23 mouse cellular contexts compared by ENCODE assay signal in genomic region chr17:47424186-47424585, GRCm38 (mm10). TPM values are rescaled to one million over a fixed set of nuclear protein-coding genes. Genes with fewer than 3 reads are reported as not detected.
DNase-seq lines count a peak whose midpoint lies in the region; ATAC-seq and TF ChIP-seq lines count a peak whose summit lies in the region.
"Had no signal": no experiment of that assay in that cellular context is flagged by ENCODE, and none has a peak within 500 bp of the region (broad histone marks: within the 10 kb centered on the region; RNA-seq: fewer than 3 reads in every experiment).

No protein-coding gene starts in this region.

- H3K9ac ChIP-seq in kidney, embryonic 16.5 days (replicated peaks; ENCODE audit: low read length), result no peak overlapping the region
- H3K9ac ChIP-seq in lung, embryonic 15.5 days, result no peak overlapping the region
- H3K9ac ChIP-seq in lung, postnatal 0 days (replicated peaks; ENCODE audit: low read depth), result no peak overlapping the region
- H3K9ac ChIP-seq in stomach, embryonic 15.5 days, result no peak overlapping the region
- no peak overlapping the region for H3K9ac ChIP-seq in hindbrain, embryonic 16.5 days (ENCODE audit: low read depth, low read length)
- H3K9ac ChIP-seq: embryonic facial prominence, embryonic 15.5 days; heart, embryonic 13.5 days; hindbrain, embryonic 14.5 days had no signal

- WGBS in kidney, adult 2 months, result 52% methylated on average over 6 of the region's 6 CpGs
- WGBS in kidney, embryonic 16.5 days, result 62% methylated on average over 6 of the region's 6 CpGs
- 56% methylated on average over 6 of the region's 6 CpGs for WGBS in lung, embryonic 15.5 days
- WGBS in lung, postnatal 0 days, result 49% methylated on average over 6 of the region's 6 CpGs
- WGBS in stomach, embryonic 15.5 days, result 56% methylated on average over 6 of the region's 6 CpGs
- WGBS in hindbrain, embryonic 16.5 days, result 75% methylated on average over 6 of the region's 6 CpGs

- TF ChIP-seq EP300 in lung, postnatal 0 days (IDR thresholded peaks at IDR 0.05), result no peak

- no peak overlapping the region for H3K4me3 ChIP-seq in kidney, adult 2 months (ENCODE audit: insufficient read depth, low read depth, low read length)
- H3K4me3 ChIP-seq in kidney, embryonic 16.5 days (ENCODE audit: low read length), result no peak overlapping the region
- no peak overlapping the region for H3K4me3 ChIP-seq in lung, embryonic 15.5 days
- H3K4me3 ChIP-seq in lung, postnatal 0 days (ENCODE audit: low read depth, low read length), result no peak overlapping the region
- H3K4me3 ChIP-seq in stomach, embryonic 15.5 days (replicated peaks), result no peak overlapping the region
- no peak overlapping the region for H3K4me3 ChIP-seq in hindbrain, embryonic 16.5 days (ENCODE audit: low read length)
- H3K4me3 ChIP-seq: embryonic facial prominence, embryonic 15.5 days; erythroblast, embryonic 14.5 days; forebrain, embryonic 10.5 days; gastrocnemius, adult 2 months; heart, embryonic 13.5 days had no signal

- H3K4me1 ChIP-seq in kidney, adult 2 months (ENCODE audit: control insufficient read depth, insufficient read depth, low read length), result no peaks in the 10 kb centered on the region
- peaks cover 9% of the 10 kb centered on the region for H3K4me1 ChIP-seq in kidney, embryonic 16.5 days (ENCODE audit: insufficient read depth, low read length)
- peaks cover 16% of the 10 kb centered on the region for H3K4me1 ChIP-seq in lung, embryonic 15.5 days
- H3K4me1 ChIP-seq in lung, postnatal 0 days (ENCODE audit: insufficient read depth, low read depth, low read length), result no peaks in the 10 kb centered on the region
- peaks cover 7% of the 10 kb centered on the region; the same call in 1 of the 2 replicates for H3K4me1 ChIP-seq in stomach, embryonic 15.5 days
- peaks cover 4% of the 10 kb centered on the region; the same call in 1 of the 2 replicates for H3K4me1 ChIP-seq in hindbrain, embryonic 16.5 days (ENCODE audit: control insufficient read depth, insufficient read depth, low read depth, low read length)

- H3K9me3 ChIP-seq in kidney, embryonic 16.5 days (ENCODE audit: low read length), result no peaks in the 10 kb centered on the region
- no peaks in the 10 kb centered on the region for H3K9me3 ChIP-seq in lung, embryonic 15.5 days
- H3K9me3 ChIP-seq in lung, postnatal 0 days (ENCODE audit: low read length), result no peaks in the 10 kb centered on the region
- H3K9me3 ChIP-seq in stomach, embryonic 15.5 days, result no peaks in the 10 kb centered on the region
- no peaks in the 10 kb centered on the region for H3K9me3 ChIP-seq in hindbrain, embryonic 16.5 days (ENCODE audit: control insufficient read depth, low read length)
- H3K9me3 ChIP-seq: embryonic facial prominence, embryonic 15.5 days; forebrain, embryonic 10.5 days; heart, embryonic 13.5 days had no signal

- H3K27ac ChIP-seq in kidney, adult 2 months (ENCODE audit: insufficient read depth, low read depth, low read length), result no peak overlapping the region
- H3K27ac ChIP-seq in kidney, embryonic 16.5 days (ENCODE audit: low read length), result no peak overlapping the region
- 0 out of 2 replicates have a peak overlapping the region, but pooled peaks have one; percentile 24 for H3K27ac ChIP-seq in lung, embryonic 15.5 days
- no peak overlapping the region for H3K27ac ChIP-seq in lung, postnatal 0 days (ENCODE audit: low read length)
- H3K27ac ChIP-seq in stomach, embryonic 15.5 days, result no peak overlapping the region
- H3K27ac ChIP-seq in hindbrain, embryonic 16.5 days (ENCODE audit: low read depth, low read length), result no peak overlapping the region
- H3K27ac ChIP-seq: embryonic facial prominence, embryonic 15.5 days; forebrain, embryonic 10.5 days; gastrocnemius, adult 2 months; heart, embryonic 13.5 days; hindbrain, embryonic 14.5 days had no signal

- TF ChIP-seq POLR2A in kidney, adult 2 months (IDR thresholded peaks at IDR 0.05; ENCODE audit: low read depth, low read length), result no peak

- DNase-seq in kidney, adult 2 months, result peak; percentile 51
- DNase-seq in lung, postnatal 0 days (ENCODE audit: low spot score), result no peak
- DNase-seq in yolk sac, embryonic 10.5 days (ENCODE audit: low spot score), result no peak
- DNase-seq: adrenal gland, postnatal 14 days; cerebellum, adult 11-12 months; cerebellum, adult 9-10 months; cerebellum, postnatal 25 days; gastrocnemius, adult 2 months; gastrocnemius, postnatal 36 days; heart, adult 11 months; heart, postnatal 10 days had no signal

- no peaks in the 10 kb centered on the region for H3K36me3 ChIP-seq in kidney, adult 2 months (ENCODE audit: control insufficient read depth, insufficient read depth, low read length)
- H3K36me3 ChIP-seq in kidney, embryonic 16.5 days (ENCODE audit: insufficient read depth, low read length), result no peaks in the 10 kb centered on the region
- no peaks in the 10 kb centered on the region for H3K36me3 ChIP-seq in lung, embryonic 15.5 days
- H3K36me3 ChIP-seq in lung, postnatal 0 days (ENCODE audit: insufficient read depth, low read length), result no peaks in the 10 kb centered on the region
- no peaks in the 10 kb centered on the region for H3K36me3 ChIP-seq in stomach, embryonic 15.5 days
- H3K36me3 ChIP-seq in hindbrain, embryonic 16.5 days (ENCODE audit: control insufficient read depth, insufficient read depth, low read length), result no peaks in the 10 kb centered on the region
- H3K36me3 ChIP-seq: embryonic facial prominence, embryonic 15.5 days; forebrain, embryonic 10.5 days; heart, embryonic 13.5 days had no signal

- H3K27me3 ChIP-seq in kidney, adult 2 months (replicated peaks; ENCODE audit: control insufficient read depth, insufficient read depth, low read length), result no peaks in the 10 kb centered on the region
- H3K27me3 ChIP-seq in kidney, embryonic 16.5 days (ENCODE audit: insufficient read depth, low read length), result no peaks in the 10 kb centered on the region
- H3K27me3 ChIP-seq in lung, embryonic 15.5 days, result no peaks in the 10 kb centered on the region
- H3K27me3 ChIP-seq in lung, postnatal 0 days (replicated peaks; ENCODE audit: insufficient read depth, low read length), result no peaks in the 10 kb centered on the region; the same call in 1 of the 2 replicates
- H3K27me3 ChIP-seq in stomach, embryonic 15.5 days (replicated peaks), result no peaks in the 10 kb centered on the region
- no peaks in the 10 kb centered on the region for H3K27me3 ChIP-seq in hindbrain, embryonic 16.5 days (replicated peaks; ENCODE audit: control insufficient read depth, insufficient read depth, low read length)
- H3K27me3 ChIP-seq: embryonic facial prominence, embryonic 15.5 days; heart, embryonic 13.5 days; Patski had no signal

- no peak for ATAC-seq in kidney, embryonic 16.5 days (ENCODE audit: low FRiP score, low TSS enrichment)
- no peak for ATAC-seq in lung, embryonic 15.5 days (ENCODE audit: borderline replicate concordance, extremely low read depth, low FRiP score, low TSS enrichment)
- ATAC-seq in lung, postnatal 0 days, result no peak
- peak; percentile 41; the same call in 1 of the 2 replicates for ATAC-seq in stomach, embryonic 15.5 days (ENCODE audit: insufficient read depth, low FRiP score, low read depth)
- ATAC-seq in hindbrain, embryonic 16.5 days, result no peak
- ATAC-seq: activated CD4-positive, CD25-positive, alpha-beta regulatory T cell, adult 4 months; forebrain, embryonic 14.5 days; Patski had no signal

- no peak overlapping the region for H3K4me2 ChIP-seq in kidney, embryonic 16.5 days (replicated peaks; ENCODE audit: low read depth, low read length)
- H3K4me2 ChIP-seq in lung, embryonic 15.5 days, result no peak overlapping the region
- H3K4me2 ChIP-seq in lung, postnatal 0 days (replicated peaks; ENCODE audit: low read depth, low read length), result no peak overlapping the region
- no peak overlapping the region for H3K4me2 ChIP-seq in stomach, embryonic 15.5 days
- no peak overlapping the region for H3K4me2 ChIP-seq in hindbrain, embryonic 16.5 days (ENCODE audit: low read length)
- H3K4me2 ChIP-seq: embryonic facial prominence, embryonic 15.5 days; heart, embryonic 13.5 days; hindbrain, embryonic 14.5 days had no signal

- no peak for TF ChIP-seq CTCF in kidney, adult 2 months (conservative IDR thresholded peaks at IDR 0.05; ENCODE audit: insufficient read depth, insufficient read length, low read depth, low read length)
- TF ChIP-seq CTCF in lung, postnatal 0 days (IDR thresholded peaks at IDR 0.05), result no peak

RNA-seq across cellular contexts. Expression of gene AI661453, which starts 12.2 kb away (rescaled TPM):
- polyA plus RNA-seq in kidney, adult 2 months (2012; rRNA removed), result 7.9 and 9.7 TPM in 2 replicates
- polyA plus RNA-seq in kidney, embryonic 16.5 days (2015; fragmentation: Nextera tagmentation; extraction: Ambion mirVana), result 1.5 and 2.5 TPM in 2 replicates
- polyA plus RNA-seq in lung, embryonic 15.5 days (2015; fragmentation: Nextera tagmentation; extraction: Ambion mirVana), result 2.0 and 2.4 TPM in 2 replicates
- polyA plus RNA-seq in lung, postnatal 0 days (2015; fragmentation: Nextera tagmentation; extraction: Ambion mirVana), result 2.8 and 3.3 TPM in 2 replicates
- 3.5 and 4.0 TPM in 2 replicates for polyA plus RNA-seq in stomach, embryonic 15.5 days (2015; fragmentation: Nextera tagmentation; extraction: Ambion mirVana)
- polyA plus RNA-seq in hindbrain, embryonic 16.5 days (2015; fragmentation: Nextera tagmentation; extraction: Ambion mirVana), result 0.11 and 0.42 TPM in 2 replicates
- polyA plus RNA-seq: erythroblast, embryonic 14.5 days had no signal

RNA-seq across cellular contexts. Expression of gene 1700001C19Rik, which starts 13.0 kb away (rescaled TPM):
- 0.09 and 0.23 TPM in 2 replicates for polyA plus RNA-seq in kidney, adult 2 months (2012; rRNA removed)
- polyA plus RNA-seq in kidney, embryonic 16.5 days (2015; fragmentation: Nextera tagmentation; extraction: Ambion mirVana), result 0.28 TPM in 1 of 2 replicates, not detected in the other
- 0.14 and 0.45 TPM in 2 replicates for polyA plus RNA-seq in lung, embryonic 15.5 days (2015; fragmentation: Nextera tagmentation; extraction: Ambion mirVana)
- 0.15 and 0.44 TPM in 2 replicates for polyA plus RNA-seq in lung, postnatal 0 days (2015; fragmentation: Nextera tagmentation; extraction: Ambion mirVana)
- 0.12 and 0.37 TPM in 2 replicates for polyA plus RNA-seq in stomach, embryonic 15.5 days (2015; fragmentation: Nextera tagmentation; extraction: Ambion mirVana)
- 0.62 and 1.1 TPM in 2 replicates for polyA plus RNA-seq in hindbrain, embryonic 16.5 days (2015; fragmentation: Nextera tagmentation; extraction: Ambion mirVana)
- polyA plus RNA-seq: activated CD4-positive, CD25-positive, alpha-beta regulatory T cell, adult 4 months; erythroblast, embryonic 14.5 days; forebrain, embryonic 10.5 days had no signal

RNA-seq across cellular contexts. Expression of gene Guca1a, which starts 23.8 kb away (rescaled TPM):
- polyA plus RNA-seq in kidney, adult 2 months (2012; rRNA removed), result 0.91 and 1.4 TPM in 2 replicates
- 2.2 and 2.7 TPM in 2 replicates for polyA plus RNA-seq in kidney, embryonic 16.5 days (2015; fragmentation: Nextera tagmentation; extraction: Ambion mirVana)
- polyA plus RNA-seq in lung, embryonic 15.5 days (2015; fragmentation: Nextera tagmentation; extraction: Ambion mirVana), result 1.7 and 2.0 TPM in 2 replicates
- polyA plus RNA-seq in lung, postnatal 0 days (2015; fragmentation: Nextera tagmentation; extraction: Ambion mirVana), result 1.9 and 2.0 TPM in 2 replicates
- polyA plus RNA-seq in stomach, embryonic 15.5 days (2015; fragmentation: Nextera tagmentation; extraction: Ambion mirVana), result 3.0 and 4.0 TPM in 2 replicates
- polyA plus RNA-seq in hindbrain, embryonic 16.5 days (2015; fragmentation: Nextera tagmentation; extraction: Ambion mirVana), result 0.66 and 0.80 TPM in 2 replicates
- polyA plus RNA-seq: activated CD4-positive, CD25-positive, alpha-beta regulatory T cell, adult 4 months; erythroblast, embryonic 14.5 days had no signal

RNA-seq across cellular contexts. Expression of gene Guca1b, which starts 39.0 kb away (rescaled TPM):
- 0.91 and 0.95 TPM in 2 replicates for polyA plus RNA-seq in kidney, adult 2 months (2012; rRNA removed)
- 3.9 and 4.7 TPM in 2 replicates for polyA plus RNA-seq in kidney, embryonic 16.5 days (2015; fragmentation: Nextera tagmentation; extraction: Ambion mirVana)
- 0.47 and 0.87 TPM in 2 replicates for polyA plus RNA-seq in lung, embryonic 15.5 days (2015; fragmentation: Nextera tagmentation; extraction: Ambion mirVana)
- polyA plus RNA-seq in lung, postnatal 0 days (2015; fragmentation: Nextera tagmentation; extraction: Ambion mirVana), result 0.23 and 0.43 TPM in 2 replicates
- polyA plus RNA-seq in stomach, embryonic 15.5 days (2015; fragmentation: Nextera tagmentation; extraction: Ambion mirVana), result 0.46 and 0.49 TPM in 2 replicates
- polyA plus RNA-seq in hindbrain, embryonic 16.5 days (2015; fragmentation: Nextera tagmentation; extraction: Ambion mirVana), result 0.45 and 0.81 TPM in 2 replicates
- polyA plus RNA-seq: erythroblast, embryonic 14.5 days had no signal

RNA-seq across cellular contexts. Expression of gene Mrps10, which starts 55.5 kb away (rescaled TPM):
- 28.5 and 30.8 TPM in 2 replicates for polyA plus RNA-seq in kidney, adult 2 months (2012; rRNA removed)
- polyA plus RNA-seq in kidney, embryonic 16.5 days (2015; fragmentation: Nextera tagmentation; extraction: Ambion mirVana), result 80.0 and 83.3 TPM in 2 replicates
- polyA plus RNA-seq in lung, embryonic 15.5 days (2015; fragmentation: Nextera tagmentation; extraction: Ambion mirVana), result 78.2 and 79.2 TPM in 2 replicates
- 43.2 and 47.5 TPM in 2 replicates for polyA plus RNA-seq in lung, postnatal 0 days (2015; fragmentation: Nextera tagmentation; extraction: Ambion mirVana)
- 73.1 and 77.4 TPM in 2 replicates for polyA plus RNA-seq in stomach, embryonic 15.5 days (2015; fragmentation: Nextera tagmentation; extraction: Ambion mirVana)
- 67.0 and 72.1 TPM in 2 replicates for polyA plus RNA-seq in hindbrain, embryonic 16.5 days (2015; fragmentation: Nextera tagmentation; extraction: Ambion mirVana)
